10 mouse cellular contexts compared by ENCODE assay signal in the genomic region with DNA sequence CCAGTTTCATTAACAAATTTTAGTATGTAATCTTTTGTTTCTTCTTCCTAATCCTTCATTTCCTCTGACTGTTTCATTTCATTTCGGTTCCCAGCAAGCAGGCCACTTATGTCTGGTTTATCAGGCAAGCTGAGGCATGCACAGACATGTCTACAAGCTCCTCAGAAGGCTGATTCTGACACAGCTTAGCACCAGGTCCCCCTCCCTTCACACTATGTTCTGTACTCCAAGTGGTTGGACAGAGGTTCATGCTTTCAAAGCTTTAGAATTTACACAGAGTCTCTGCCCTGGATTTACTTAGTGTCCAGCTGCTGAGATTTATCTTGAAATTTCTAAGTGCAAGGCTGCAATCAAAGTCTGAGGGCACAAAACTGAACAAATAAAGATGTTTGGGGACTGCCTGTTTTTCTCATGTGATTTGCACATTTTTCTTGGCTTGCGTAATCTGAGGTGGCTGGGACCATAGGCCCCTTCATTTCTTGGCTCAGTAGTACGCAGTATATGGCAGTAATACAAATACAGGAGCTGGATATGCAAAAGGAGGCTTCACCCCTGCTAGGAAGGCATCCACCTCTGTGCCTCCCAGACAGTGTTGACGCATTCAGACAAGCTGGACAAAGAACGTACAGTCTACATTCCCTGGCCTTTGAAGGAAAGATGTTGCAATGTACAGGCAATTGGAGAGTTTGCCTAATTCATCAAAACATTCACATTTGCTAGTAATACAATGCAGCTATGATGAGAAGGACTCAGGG.
DNase-seq lines count a peak whose midpoint lies in the region; ATAC-seq and TF ChIP-seq lines count a peak whose summit lies in the region.
"Had no signal": no experiment of that assay in that cellular context is flagged by ENCODE, and none has a peak within 500 bp of the region (broad histone marks: within the 10 kb centered on the region; RNA-seq: fewer than 3 reads in every experiment).

No protein-coding gene starts in this region.

- no peaks in the 10 kb centered on the region for H3K79me2 ChIP-seq in heart, adult 2 months (replicated peaks; ENCODE audit: control insufficient read depth, insufficient read depth, low read length)

- no peak for TF ChIP-seq CTCF in heart, adult 2 months (IDR thresholded peaks at IDR 0.05)
- no peak for TF ChIP-seq CTCF in lung, embryonic 14.5 days (IDR thresholded peaks at IDR 0.05; ENCODE audit: low read depth)

- no peak overlapping the region for H3K9ac ChIP-seq in limb, embryonic 11.5 days (ENCODE audit: low read length)
- no peak overlapping the region for H3K9ac ChIP-seq in heart, adult 2 months (ENCODE audit: low read depth, low read length)
- H3K9ac ChIP-seq in lung, embryonic 14.5 days, result no peak overlapping the region
- no peak overlapping the region for H3K9ac ChIP-seq in liver, embryonic 11.5 days (ENCODE audit: low read depth, low read length)

- no peaks in the 10 kb centered on the region for H3K4me1 ChIP-seq in limb, embryonic 11.5 days (ENCODE audit: control insufficient read depth, insufficient read depth, low read length)
- no peaks in the 10 kb centered on the region for H3K4me1 ChIP-seq in limb, embryonic 10.5 days
- no peaks in the 10 kb centered on the region for H3K4me1 ChIP-seq in heart, adult 2 months (ENCODE audit: control insufficient read depth, insufficient read depth, low read length)
- no peaks in the 10 kb centered on the region for H3K4me1 ChIP-seq in lung, embryonic 14.5 days (ENCODE audit: insufficient read depth)
- no peaks in the 10 kb centered on the region for H3K4me1 ChIP-seq in liver, embryonic 11.5 days (replicated peaks; ENCODE audit: control insufficient read depth, insufficient read depth, low read length)
- H3K4me1 ChIP-seq: megakaryocyte, embryonic 14.5 days had no signal

- no peak overlapping the region for H3K4me2 ChIP-seq in limb, embryonic 11.5 days (ENCODE audit: low read depth, severe bottlenecking)
- no peak overlapping the region for H3K4me2 ChIP-seq in lung, embryonic 14.5 days
- H3K4me2 ChIP-seq in liver, embryonic 11.5 days, result no peak overlapping the region

- no peaks in the 10 kb centered on the region for H3K36me3 ChIP-seq in limb, embryonic 11.5 days (ENCODE audit: control insufficient read depth, insufficient read depth, low read length)
- no peaks in the 10 kb centered on the region for H3K36me3 ChIP-seq in limb, embryonic 10.5 days
- no peaks in the 10 kb centered on the region for H3K36me3 ChIP-seq in heart, adult 2 months (ENCODE audit: control insufficient read depth, insufficient read depth, low read length)
- no peaks in the 10 kb centered on the region for H3K36me3 ChIP-seq in lung, embryonic 14.5 days (ENCODE audit: insufficient read depth)
- no peaks in the 10 kb centered on the region for H3K36me3 ChIP-seq in liver, embryonic 11.5 days (ENCODE audit: control insufficient read depth, insufficient read depth, low read length)

- 85% methylated on average over 5 of the region's 5 CpGs for WGBS in limb, embryonic 11.5 days
- 81% methylated on average over 5 of the region's 5 CpGs for WGBS in limb, embryonic 10.5 days
- WGBS in heart, adult 2 months, result 47% methylated on average over 5 of the region's 5 CpGs
- WGBS in lung, embryonic 14.5 days, result 33% methylated on average over 5 of the region's 5 CpGs
- WGBS in liver, embryonic 11.5 days, result 60% methylated on average over 5 of the region's 5 CpGs

- intact Hi-C loops in heart, adult 2 months (cut with DNase I), result no loop called here
- intact Hi-C loops in left cerebral cortex, postnatal 25 days (cut with DNase I), result no loop called here

- no peak overlapping the region for H3K27ac ChIP-seq in limb, embryonic 11.5 days (replicated peaks; ENCODE audit: low read depth, low read length)
- no peak overlapping the region for H3K27ac ChIP-seq in limb, embryonic 10.5 days
- H3K27ac ChIP-seq in heart, adult 2 months, result no peak overlapping the region
- no peak overlapping the region; the same call in 1 of the 2 replicates for H3K27ac ChIP-seq in lung, embryonic 14.5 days (ENCODE audit: low read depth)
- no peak overlapping the region for H3K27ac ChIP-seq in liver, embryonic 11.5 days (ENCODE audit: low read depth, low read length)

- TF ChIP-seq POLR2A in heart, adult 2 months (IDR thresholded peaks at IDR 0.05; ENCODE audit: insufficient read depth, low read depth, low read length), result no peak

- H3K4me3 ChIP-seq in limb, embryonic 11.5 days (ENCODE audit: low read depth, low read length), result no peak overlapping the region
- H3K4me3 ChIP-seq in limb, embryonic 10.5 days, result no peak overlapping the region
- no peak overlapping the region for H3K4me3 ChIP-seq in heart, adult 2 months
- H3K4me3 ChIP-seq in lung, embryonic 14.5 days (ENCODE audit: low read depth, low read length), result no peak overlapping the region
- no peak overlapping the region for H3K4me3 ChIP-seq in liver, embryonic 11.5 days (ENCODE audit: low read depth, low read length)
- H3K4me3 ChIP-seq: megakaryocyte, embryonic 14.5 days had no signal

- H3K27me3 ChIP-seq in limb, embryonic 11.5 days (ENCODE audit: control insufficient read depth, insufficient read depth, low read length), result no peaks in the 10 kb centered on the region
- no peaks in the 10 kb centered on the region for H3K27me3 ChIP-seq in limb, embryonic 10.5 days (ENCODE audit: low read depth, poor library complexity, severe bottlenecking)
- H3K27me3 ChIP-seq in heart, adult 2 months (ENCODE audit: control insufficient read depth, insufficient read depth, low read length), result no peaks in the 10 kb centered on the region
- H3K27me3 ChIP-seq in lung, embryonic 14.5 days (ENCODE audit: insufficient read depth, low read length), result no peaks in the 10 kb centered on the region
- H3K27me3 ChIP-seq in liver, embryonic 11.5 days (replicated peaks; ENCODE audit: control insufficient read depth, insufficient read depth, low read length), result no peaks in the 10 kb centered on the region
- H3K27me3 ChIP-seq: megakaryocyte, embryonic 14.5 days had no signal

- no peak for TF ChIP-seq EP300 in heart, adult 2 months (IDR thresholded peaks at IDR 0.05; ENCODE audit: insufficient read depth, low read depth, low read length)

- H3K9me3 ChIP-seq in limb, embryonic 11.5 days (ENCODE audit: control insufficient read depth, low read length), result no peaks in the 10 kb centered on the region
- H3K9me3 ChIP-seq in limb, embryonic 10.5 days (replicated peaks), result no peaks in the 10 kb centered on the region
- no peaks in the 10 kb centered on the region for H3K9me3 ChIP-seq in lung, embryonic 14.5 days (ENCODE audit: low read depth, low read length)
- H3K9me3 ChIP-seq in liver, embryonic 11.5 days (ENCODE audit: control insufficient read depth, low read length), result no peaks in the 10 kb centered on the region
- H3K9me3 ChIP-seq: megakaryocyte, embryonic 14.5 days had no signal

- no peak for ATAC-seq in limb, embryonic 11.5 days (ENCODE audit: insufficient number of reproducible peaks, low FRiP score, low TSS enrichment, low read depth)
- peak; percentile 86 for ATAC-seq in lung, embryonic 14.5 days (ENCODE audit: insufficient read depth)
- no peak for ATAC-seq in liver, embryonic 11.5 days (replicated peaks; ENCODE audit: low FRiP score)
- ATAC-seq: intestine, postnatal 0 days had no signal

- DNase-seq in limb, embryonic 11.5 days (ENCODE audit: low spot score), result peak; percentile 24
- no peak for DNase-seq in limb, embryonic 10.5 days (ENCODE audit: low spot score)
- peak; percentile 13 to 17 for DNase-seq in heart, adult 2 months
- DNase-seq in lung, embryonic 14.5 days, result peak; percentile 68
- peak; percentile 6 for DNase-seq in yolk sac, embryonic 10.5 days (ENCODE audit: low spot score)
- DNase-seq in frontal cortex, postnatal 36 days (ENCODE audit: low spot score in 2 of 2), result no peak
- no peak for DNase-seq in liver, embryonic 11.5 days (ENCODE audit: low spot score)
- DNase-seq in left cerebral cortex, postnatal 25 days (ENCODE audit: low spot score in 2 of 2), result no peak

Comparison
In these comparisons a context has a peak if more than half of its experiments do, and no peak if none do; other contexts are left out.
1. DNase-seq: peak in limb, embryonic 11.5 days (single experiment), heart, adult 2 months (2 of 2), lung, embryonic 14.5 days (single experiment) and yolk sac, embryonic 10.5 days (single experiment); none in limb, embryonic 10.5 days (single experiment), frontal cortex, postnatal 36 days (0 of 2), liver, embryonic 11.5 days (single experiment) and left cerebral cortex, postnatal 25 days (0 of 2).